Mouse (Mus musculus) midbrain, embryonic 13.5 days (tissue): ENCODE measurements around the gene Kcne1. TPM values are rescaled to one million over a fixed set of nuclear protein-coding genes. Genes with fewer than 3 reads are reported as not detected.

Source experiments
- ATAC-seq: fragments of 200-750 bp; cut with Nextera tagmentation; 2 replicates; pipeline ENCODE4 v1.8.0; 2017; ENCODE audit warnings: mild to moderate bottlenecking, moderate TSS enrichment, moderate library complexity
- H3K27ac ChIP-seq: fragments of 300-500 bp; sonication (generic); 2 replicates; pipeline ENCODE4 v1.5.1; 2015; ENCODE audit warnings: inconsistent platforms, mild to moderate bottlenecking, moderate library complexity
- H3K27me3 ChIP-seq: fragments of 300-500 bp; sonication (generic); 2 replicates; pipeline ENCODE4 v1.6.1; 2015; ENCODE audit warnings: mild to moderate bottlenecking, inconsistent platforms
- H3K36me3 ChIP-seq: fragments of 300-500 bp; sonication (generic); 2 replicates; pipeline ENCODE4 v1.6.1; 2015; ENCODE audit warnings: mild to moderate bottlenecking, inconsistent platforms
- H3K4me1 ChIP-seq: fragments of 300-500 bp; sonication (generic); replicated peaks from 2 replicates; pipeline ENCODE4 v1.6.1; 2015; ENCODE audit warnings: inconsistent platforms
- H3K4me2 ChIP-seq: fragments of 300-500 bp; sonication (generic); replicated peaks from 2 replicates; pipeline ENCODE4 v1.6.1; 2015; ENCODE audit warnings: moderate library complexity, mild to moderate bottlenecking, inconsistent platforms
- H3K4me3 ChIP-seq: fragments of 300-500 bp; sonication (generic); replicated peaks from 2 replicates; pipeline ENCODE4 v1.5.1; 2015; ENCODE audit warnings: mild to moderate bottlenecking, inconsistent platforms
- H3K9ac ChIP-seq: fragments of 300-500 bp; sonication (generic); replicated peaks from 2 replicates; pipeline ENCODE4 v1.6.1; 2015; ENCODE audit warnings: mild to moderate bottlenecking, inconsistent platforms
- H3K9me3 ChIP-seq: fragments of 300-500 bp; sonication (generic); 2 replicates; pipeline ENCODE4 v1.6.1; 2016; ENCODE audit warnings: mild to moderate bottlenecking, inconsistent platforms
- WGBS: fragments of 180-500 bp; shearing (Covaris S2); methylation state at CpG from one replicate; pipeline ENCODE4 v1.1.7; 2015; 5-methylcytosine and 5-hydroxymethylcytosine counted together
- polyA plus RNA-seq: library from polyadenylated mRNA; unstranded; fragments of >200 nt; fragmentation: Nextera tagmentation; extraction: Ambion mirVana; gene quantifications from 2 replicates; pipeline ENCODE4 v1.2.1, GENCODE M21; 2015

Kcne1 gene
- polyA plus RNA-seq, 1 experiment from 2014 or later: not detected

DNA sequence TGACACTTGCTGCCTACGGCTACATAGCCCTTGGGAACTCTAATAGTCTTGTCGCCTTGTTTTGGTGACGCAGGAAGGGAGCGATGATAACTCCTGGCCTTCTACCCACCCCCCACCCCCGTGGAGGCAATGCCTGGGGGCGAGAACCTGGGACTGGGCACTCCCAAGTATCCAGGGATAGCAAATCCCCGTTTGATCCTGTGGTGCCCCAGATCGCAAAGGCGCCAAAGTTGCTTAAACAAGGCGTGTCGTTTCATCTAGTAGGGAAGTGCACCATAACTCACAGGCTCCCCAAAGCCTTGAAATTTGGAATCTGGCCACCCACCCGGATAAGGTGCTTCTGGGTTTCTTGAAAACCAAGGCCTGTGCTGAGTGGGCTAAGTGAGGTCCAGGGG, 57.9 kb downstream of the Kcne1 start:
- Histone ChIP-seq H3K36me3 (peaks cover 11% of the 10 kb centered on the region), H3K9ac (peak overlapping the region; percentile 83), H3K27me3 (no peaks in the 10 kb centered on the region), H3K4me3 (peak overlapping the region; percentile 68), H3K4me1 (peaks cover 27% of the 10 kb centered on the region), H3K27ac (peak overlapping the region; percentile 55; the same call in 1 of the 2 replicates), H3K9me3 (no peaks in the 10 kb centered on the region), H3K4me2 (peak overlapping the region; percentile 72)
- under 1% methylated on average over 12 of the region's 12 CpGs for WGBS
- ATAC-seq: peak; percentile 74; the same call in 1 of the 2 replicates

GRCm38 (mm10) chr16:92300649-92301411, 58.4 kb downstream of the Kcne1 start, which contains the start of gene Smim11:
Gene Smim11, plus strand, starts transcription at chr16:92301286.
- WGBS: 8% methylated on average over 32 of the region's 32 CpGs
- Histone ChIP-seq H3K27me3 (no peaks in the 10 kb centered on the region), H3K4me1 (peaks cover 27% of the 10 kb centered on the region), H3K36me3 (peaks cover 5% of the 10 kb centered on the region), H3K27ac (peak within 1 kb of the TSS; percentile 80), H3K4me3 (peak within 1 kb of the TSS; percentile 68), H3K4me2 (peak within 1 kb of the TSS; percentile 72), H3K9me3 (no peaks in the 10 kb centered on the region), H3K9ac (peak within 1 kb of the TSS; percentile 83)
- peak; percentile 96 for ATAC-seq

Other genes with a start within 250 kb of the Kcne1 start
- 2.2 and 5.3 TPM in 2 replicates for gene Kcne2, start 67.1 kb downstream of the Kcne1 start, polyA plus RNA-seq
- 94.2 and 109 TPM in 2 replicates for gene Smim11, start 58.2 kb downstream of the Kcne1 start, polyA plus RNA-seq
- gene Fam243, start 38.0 kb downstream of the Kcne1 start, polyA plus RNA-seq: not detected in 2 replicates
- 46.8 and 47.4 TPM in 2 replicates for gene Rcan1, start 111.4 kb upstream of the Kcne1 start, polyA plus RNA-seq
- gene Clic6, start 126.3 kb upstream of the Kcne1 start, polyA plus RNA-seq: 1.2 and 3.1 TPM in 2 replicates